Mouse (Mus musculus) layer of hippocampus, adult 6 months (tissue): ENCODE data around the gene Selenon. TPM values are rescaled to one million over a fixed set of nuclear protein-coding genes. Genes with fewer than 3 reads are reported as not detected.

ENCODE experiments used
- long read RNA-seq, 2 experiments: library from polyadenylated mRNA; unstranded; transcript quantifications; one replicate each; pipeline ENCODE4 v2.0.0; 2019 to 2020
- microRNA-seq: library from miRNA; unstranded; fragments of <30 nt; microRNA quantifications from one replicate; pipeline ENCODE4 v1.2.0, GENCODE M21; 2020
- polyA plus RNA-seq: library from polyadenylated mRNA; unstranded; fragments of <200 nt; fragmentation: Nextera tagmentation; gene quantifications from 2 replicates; pipeline ENCODE4 v1.2.3, GENCODE M21; 2021

Selenon gene
- 1.8 and 2.1 TPM in 2 replicates for polyA plus RNA-seq
- long read RNA-seq, experiment 1, partial matches to known transcripts: 5 of 8 reads
- long read RNA-seq, experiment 1, other reads (novel, unspliced or antisense): 3 of 8 reads
- long read RNA-seq, experiment 2, transcript Selenon-201 (12 exons, 3,445 nt): major isoform, 6 of 24 reads
- long read RNA-seq, experiment 2, partial matches to known transcripts: 13 of 24 reads
- long read RNA-seq, experiment 2, other reads (novel, unspliced or antisense): 4 of 24 reads

DNA sequence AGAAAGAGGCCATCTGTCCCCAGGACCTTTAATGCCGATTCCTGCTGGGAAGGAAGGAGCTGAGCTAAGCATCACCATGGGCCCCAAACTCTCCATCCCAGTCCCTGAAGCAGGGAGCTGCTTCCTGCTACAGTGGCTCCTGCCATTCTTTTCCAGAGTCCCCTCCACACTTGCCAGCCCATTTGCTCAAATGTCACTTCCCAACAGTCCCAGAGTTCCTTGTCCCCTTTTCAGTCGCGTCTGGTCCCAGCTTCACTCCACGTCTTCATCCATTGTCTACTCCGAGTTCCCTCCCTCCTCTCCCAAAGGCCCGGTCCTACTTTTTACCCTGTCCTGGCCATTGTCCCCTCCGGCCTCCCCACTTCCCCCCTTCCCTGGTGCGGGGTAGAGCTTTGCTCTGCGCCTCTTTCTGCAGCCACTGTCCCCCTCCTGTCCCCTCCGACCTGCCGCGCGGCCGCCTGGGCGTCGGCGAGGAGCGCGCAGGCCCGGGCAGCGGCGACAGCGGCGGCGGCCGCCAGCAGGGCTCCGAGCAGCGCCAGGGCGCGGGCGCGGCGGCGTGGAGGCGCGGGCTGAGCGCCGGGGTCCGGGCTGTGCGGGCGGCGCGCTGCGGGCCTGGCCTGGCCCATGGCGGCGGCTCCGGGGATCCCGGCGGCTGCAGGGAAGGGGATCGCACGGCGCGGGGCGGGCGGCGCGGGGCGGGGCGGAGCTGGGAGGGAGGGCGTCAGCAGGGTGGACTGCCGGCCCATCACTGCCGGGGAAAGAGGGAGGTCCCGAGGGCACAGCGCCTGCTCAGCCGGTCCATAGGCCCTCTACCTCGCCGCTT lies at the start of gene Selenon:
Gene Selenon (minus strand): TSS at position 673 of the 823 bp plus-strand sequence.

DNA sequence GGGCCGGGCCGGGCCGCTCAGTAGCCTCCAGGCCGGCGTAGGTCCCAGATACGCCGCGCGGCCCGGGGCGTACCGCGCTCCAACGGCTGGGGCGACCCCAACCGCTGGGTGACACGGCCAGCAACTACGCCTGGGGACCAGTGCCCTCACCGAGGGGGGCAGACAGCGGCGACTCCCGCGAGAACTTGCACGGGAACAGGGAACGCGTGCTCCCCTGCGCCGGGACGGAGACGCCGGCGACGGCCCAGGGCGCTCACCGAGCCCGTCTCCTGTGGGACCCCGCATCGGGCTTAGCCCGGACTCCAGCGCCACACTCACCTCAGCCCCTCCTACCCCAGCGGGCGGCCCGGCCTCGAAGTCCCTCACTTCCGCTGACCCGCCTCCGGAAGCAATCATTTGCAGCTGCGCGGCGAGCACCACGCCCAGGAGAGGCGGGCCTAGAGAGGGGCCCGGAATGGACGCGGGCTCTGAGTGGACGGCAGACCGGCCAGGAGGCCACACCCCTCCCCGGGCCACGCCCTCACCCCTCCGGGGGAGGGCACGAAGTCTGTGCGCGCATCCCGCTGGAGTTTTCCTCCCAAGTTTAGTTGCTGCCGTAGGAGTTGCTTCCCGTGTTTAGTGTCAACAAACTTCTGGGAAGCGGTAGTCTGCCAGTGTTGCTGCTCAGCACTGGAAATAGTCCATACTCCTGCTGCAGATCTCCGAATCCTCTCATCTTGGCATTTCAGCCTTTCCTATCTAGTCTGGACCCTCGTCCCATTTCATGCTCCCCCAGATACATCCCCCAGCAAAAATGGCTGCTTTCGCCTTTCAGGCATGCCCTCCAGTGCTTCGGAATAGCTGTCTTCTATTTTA lies 16.8 kb downstream of the Selenon start, which contains the start of gene Mtfr1l:
Gene Mtfr1l (minus strand): TSS at position 456 of the 855 bp plus-strand sequence.

GRCm38 (mm10) chr4:134510845-134511411 lies 41.0 kb downstream of the Selenon start, which contains the start of gene Aunip:
Aunip (plus strand) TSS chr4:134510999.

GRCm38 (mm10) chr4:134496595-134497210 lies 55.3 kb downstream of the Selenon start, which contains the start of gene Paqr7:
Paqr7 (plus strand) TSS chr4:134496697.

Small RNAs within 50 kb of the gene (microRNA-seq; reads per million reads assigned to microRNA genes)
- gene Mir6403: not detected

Other genes starting within 250 kb of the Selenon start
- gene Trim63, start 237.0 kb downstream of the Selenon start, polyA plus RNA-seq: not detected in 2 replicates
- 0.45 TPM in 2 replicates for gene Slc30a2, start 209.0 kb downstream of the Selenon start, polyA plus RNA-seq
- gene Extl1, start 168.3 kb downstream of the Selenon start, polyA plus RNA-seq: 21.7 and 23.6 TPM in 2 replicates
- 2.6 and 3.9 TPM in 2 replicates for gene Pafah2, start 155.8 kb downstream of the Selenon start, polyA plus RNA-seq
- 302 and 340 TPM in 2 replicates for gene Stmn1, start 83.8 kb downstream of the Selenon start, polyA plus RNA-seq
- 26.5 and 34.1 TPM in 2 replicates for gene Paqr7, start 55.5 kb downstream of the Selenon start, polyA plus RNA-seq
- gene Aunip, start 41.2 kb downstream of the Selenon start, polyA plus RNA-seq: not detected in 2 replicates
- gene Mtfr1l, start 16.8 kb downstream of the Selenon start, polyA plus RNA-seq: 101 and 103 TPM in 2 replicates
- 3.1 and 3.7 TPM in 2 replicates for gene Man1c1, start 152.1 kb upstream of the Selenon start, polyA plus RNA-seq
- gene Ldlrap1, start 215.9 kb upstream of the Selenon start, polyA plus RNA-seq: 1.4 and 2.2 TPM in 2 replicates